Mouse (Mus musculus): ENCODE results near the gene Dpp7.

Gene Dpp7

DNA sequence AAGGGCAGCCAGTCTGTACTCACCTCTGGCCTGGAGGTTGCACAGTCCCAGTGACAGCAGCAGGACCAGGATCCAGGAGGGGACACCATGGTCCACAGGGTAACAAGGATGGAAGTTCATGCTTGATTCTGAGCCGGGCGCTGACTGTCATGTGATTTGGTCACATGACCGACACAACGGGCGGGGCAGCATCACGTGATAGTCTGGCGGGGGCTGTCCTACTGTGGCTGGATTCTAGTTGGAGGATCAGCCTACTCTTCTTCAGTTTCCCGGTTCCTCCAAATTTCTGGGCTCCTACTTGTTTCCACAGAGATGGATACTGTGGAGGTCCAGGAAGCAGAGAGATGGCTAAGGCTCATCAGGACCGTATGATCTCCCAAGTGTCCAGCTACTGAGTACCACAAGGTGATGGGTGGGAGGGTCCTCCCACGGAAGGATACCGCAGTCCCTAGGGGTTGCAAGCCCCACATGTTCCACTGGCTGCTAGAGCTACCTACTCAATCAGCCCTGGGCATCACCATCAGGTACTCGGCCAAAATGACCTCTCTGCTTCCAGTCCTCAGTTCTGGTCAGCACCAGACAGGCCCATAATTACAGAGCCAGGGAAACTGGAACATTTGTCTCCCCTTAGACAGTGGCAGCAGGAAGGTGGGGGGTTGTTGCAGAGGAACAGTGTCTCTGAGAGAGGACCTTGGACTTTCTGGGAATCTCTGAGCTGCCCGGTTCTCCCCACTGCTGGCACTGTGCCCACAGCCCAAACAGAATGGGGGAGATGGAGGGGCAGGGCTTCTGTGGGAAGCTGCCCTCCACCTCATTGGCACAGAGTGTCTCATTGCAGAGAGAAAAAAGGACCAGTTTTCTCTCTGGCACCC is at the start of gene Dpp7:
Gene Dpp7 (minus strand): TSS at position 152 of the 872 bp plus-strand sequence.
- DNase-seq = peak; percentile 85

DNA sequence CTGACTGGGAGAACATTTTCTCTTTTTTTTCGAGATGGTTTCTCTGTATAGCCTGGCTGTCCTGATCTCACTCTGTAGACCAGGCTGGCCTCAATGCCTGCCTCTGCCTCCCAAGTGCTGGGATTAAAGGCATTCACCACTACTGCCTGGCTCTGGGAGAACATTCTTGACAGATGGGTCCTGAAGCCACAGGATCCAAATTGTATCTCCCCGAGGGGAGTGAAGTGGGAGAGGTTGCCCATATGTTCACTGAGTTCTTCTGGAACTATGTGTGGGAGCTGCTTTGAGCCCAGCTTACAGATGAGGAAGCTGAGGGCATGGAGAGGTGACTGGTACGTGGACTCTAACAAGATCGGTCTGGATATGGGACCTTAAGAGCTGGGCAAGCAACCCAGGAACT is 47.8 kb upstream of the Dpp7 start:
- no peak for DNase-seq

DNA sequence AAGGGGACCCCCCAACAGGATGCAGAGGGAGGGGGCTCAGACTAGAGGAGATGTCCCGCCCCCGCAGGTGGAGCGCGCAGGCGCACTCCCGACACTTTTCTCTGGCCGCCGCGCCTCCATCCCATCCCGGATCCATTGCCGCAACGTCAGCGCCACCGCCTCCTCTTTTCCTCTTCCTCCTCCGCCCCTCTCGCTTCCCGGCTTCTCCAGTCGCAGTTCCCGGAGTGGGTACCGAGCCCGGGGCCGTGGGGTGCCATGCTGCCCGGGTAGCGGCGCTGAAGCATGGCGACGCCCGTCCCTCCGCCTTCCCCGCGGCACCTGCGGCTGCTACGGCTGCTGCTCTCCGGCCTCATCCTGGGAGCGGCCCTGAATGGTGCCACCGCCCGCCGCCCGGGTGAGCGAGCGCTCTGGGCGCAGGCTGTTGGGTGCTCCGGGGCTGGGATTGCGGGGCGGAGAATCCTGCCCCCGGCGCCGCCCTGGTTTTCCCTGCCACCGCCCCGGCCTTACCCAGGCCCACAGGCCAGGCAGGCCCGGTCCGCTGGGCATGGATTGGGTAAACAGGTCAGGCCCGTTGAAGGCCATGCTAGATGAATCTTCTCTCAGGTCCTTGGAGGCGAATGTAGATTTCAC is 46.9 kb upstream of the Dpp7 start:
- peak; percentile 59 for DNase-seq

DNA sequence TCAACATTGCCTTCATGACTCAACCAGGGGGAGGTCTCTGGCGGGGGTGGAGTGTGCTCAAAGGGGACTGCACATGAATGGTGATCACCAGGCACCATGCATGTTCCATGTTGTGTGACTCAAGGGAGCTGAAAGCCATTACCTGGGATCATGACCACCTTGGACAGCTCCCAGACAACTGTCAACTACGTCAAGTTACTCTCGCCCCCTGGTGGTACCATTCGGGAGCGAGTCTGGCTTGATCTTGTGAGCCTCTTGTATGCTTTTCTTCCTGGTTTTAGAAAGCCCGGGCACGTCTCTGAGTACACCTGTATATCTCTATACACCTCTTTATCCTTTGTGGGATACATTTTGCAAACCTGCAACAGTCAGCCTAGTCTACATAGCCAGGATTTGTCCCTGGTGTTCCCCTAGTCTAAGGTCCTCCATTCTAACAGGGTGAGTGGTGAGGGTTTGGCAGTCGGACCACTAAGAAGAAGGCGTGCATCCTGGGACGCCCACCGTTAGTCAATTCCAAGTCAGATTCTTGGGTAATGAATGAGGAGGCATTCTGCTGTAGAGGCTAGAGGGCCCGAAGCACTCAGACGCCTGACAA is 46.3 kb upstream of the Dpp7 start:
- peak; percentile 77 for DNase-seq

DNA sequence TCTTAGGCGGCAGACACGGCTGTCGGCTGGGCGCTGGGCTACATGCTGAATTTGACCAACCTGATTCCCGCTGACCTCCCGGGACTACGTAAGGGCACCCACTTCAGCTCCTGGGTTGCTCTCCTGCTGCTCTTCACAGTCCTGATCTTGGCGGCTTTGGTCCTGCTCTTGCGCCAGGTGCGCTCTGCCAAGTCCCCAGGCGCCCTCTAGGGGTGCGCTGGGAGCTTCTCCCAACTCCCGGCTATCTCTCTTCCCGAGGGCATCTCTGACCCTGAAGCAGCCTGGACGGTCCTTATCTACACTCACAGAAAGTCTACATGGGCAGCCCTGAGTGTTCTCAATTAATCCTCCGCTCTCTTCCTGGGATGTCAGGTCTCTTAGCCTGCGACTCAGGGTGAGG is 44.6 kb upstream of the Dpp7 start:
- peak; percentile 47 for DNase-seq

DNA sequence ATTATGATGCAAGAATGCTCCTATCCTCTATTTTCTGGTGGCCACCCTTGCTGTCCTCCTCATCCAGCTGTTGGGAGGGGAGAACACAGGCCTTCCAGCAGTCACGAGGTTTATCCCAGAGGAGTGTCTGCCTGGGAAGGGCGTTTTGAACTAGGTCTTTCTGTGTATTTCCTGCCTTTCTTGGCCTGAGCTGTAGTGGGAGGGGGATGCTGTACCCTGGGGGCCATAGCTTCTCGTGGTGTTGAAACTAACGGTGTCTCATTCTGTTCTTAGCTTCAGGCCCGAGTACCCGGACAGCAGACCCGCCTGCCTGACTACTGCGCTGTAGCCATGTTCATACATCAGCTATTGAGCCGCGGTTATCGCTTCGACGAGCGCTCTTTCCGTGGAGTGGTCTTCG is 44.1 kb upstream of the Dpp7 start:
- no peak for DNase-seq

DNA sequence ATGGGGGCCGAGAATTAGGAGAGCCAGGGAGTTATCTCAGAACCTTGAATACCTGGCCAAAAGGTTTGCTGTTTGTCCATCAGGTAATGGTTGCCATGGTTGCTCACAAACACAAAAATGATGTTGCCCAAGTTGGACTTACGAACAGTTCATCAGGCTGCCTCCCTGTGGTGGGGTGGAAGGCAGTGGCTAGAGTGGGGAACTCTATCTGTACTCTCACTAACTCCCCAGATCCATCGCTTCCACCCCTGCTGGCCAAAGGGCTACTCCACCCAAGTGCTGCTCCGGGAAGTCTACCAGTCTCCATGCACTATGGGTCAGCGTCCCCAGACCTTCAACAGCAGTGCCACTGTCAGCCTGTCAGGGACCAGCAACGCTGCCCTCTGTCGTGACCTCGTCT is 42.9 kb upstream of the Dpp7 start, which contains the start of gene Npdc1:
Gene Npdc1 (plus strand): TSS at position 301 of the 400 bp plus-strand sequence.
- DNase-seq = no peak

DNA sequence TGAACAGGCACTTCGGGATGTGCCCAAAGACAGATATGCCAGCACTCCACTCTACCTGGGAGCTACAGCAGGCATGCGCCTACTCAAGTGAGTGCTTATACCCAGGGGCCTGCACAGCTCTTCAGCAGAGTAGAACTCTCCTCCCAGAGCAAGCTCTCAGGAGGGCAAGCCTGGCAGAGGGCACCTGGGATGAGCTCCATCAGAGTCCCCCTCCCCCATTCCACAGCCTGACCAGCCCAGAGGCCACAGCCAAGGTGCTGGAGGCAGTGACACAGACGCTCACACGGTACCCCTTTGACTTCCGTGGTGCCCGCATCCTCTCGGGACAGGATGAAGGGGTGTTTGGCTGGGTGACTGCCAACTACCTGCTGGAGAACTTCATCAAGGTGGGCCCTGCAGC is 41.9 kb upstream of the Dpp7 start:
- DNase-seq = no peak

DNA sequence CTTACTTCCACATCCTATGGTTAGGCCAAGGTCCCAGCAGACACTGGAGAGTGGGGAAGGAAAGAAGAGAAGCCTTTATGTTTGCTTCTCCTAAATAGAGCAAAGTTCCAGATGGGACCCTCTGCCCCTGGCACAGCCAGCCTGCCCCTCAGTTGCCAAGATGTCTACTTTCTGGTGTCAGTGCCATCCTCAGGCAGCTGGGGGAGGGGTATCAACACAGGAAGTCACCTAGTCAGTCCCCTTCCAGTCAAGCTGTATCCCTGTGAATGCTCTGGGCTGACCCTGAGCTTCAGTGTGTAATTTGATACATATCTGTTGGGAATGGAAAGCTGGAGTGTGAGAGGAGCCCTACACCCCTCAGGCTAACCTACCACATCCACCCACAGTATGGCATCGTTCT is 40.9 kb upstream of the Dpp7 start:
- no peak for DNase-seq

DNA sequence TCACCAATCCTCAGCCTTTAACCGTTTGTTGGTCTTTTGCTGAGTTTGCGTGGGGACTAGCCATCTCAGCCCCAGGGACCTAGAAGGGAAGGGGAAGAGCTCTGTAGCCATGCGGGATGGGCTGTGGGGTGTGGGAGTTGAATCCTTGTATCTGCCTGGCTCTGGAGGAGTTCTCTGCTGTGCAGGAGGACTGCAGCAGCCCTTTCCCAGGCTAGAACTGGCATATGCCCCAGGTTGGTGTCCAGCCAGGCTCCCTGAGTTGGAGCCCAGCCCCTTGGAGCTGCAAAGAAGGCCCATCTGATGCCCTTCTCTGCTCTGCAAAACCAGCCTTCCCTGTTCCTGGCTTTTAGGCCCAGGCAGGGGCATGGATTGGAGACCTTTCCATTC is 40.4 kb upstream of the Dpp7 start:
- no peak for DNase-seq

DNA sequence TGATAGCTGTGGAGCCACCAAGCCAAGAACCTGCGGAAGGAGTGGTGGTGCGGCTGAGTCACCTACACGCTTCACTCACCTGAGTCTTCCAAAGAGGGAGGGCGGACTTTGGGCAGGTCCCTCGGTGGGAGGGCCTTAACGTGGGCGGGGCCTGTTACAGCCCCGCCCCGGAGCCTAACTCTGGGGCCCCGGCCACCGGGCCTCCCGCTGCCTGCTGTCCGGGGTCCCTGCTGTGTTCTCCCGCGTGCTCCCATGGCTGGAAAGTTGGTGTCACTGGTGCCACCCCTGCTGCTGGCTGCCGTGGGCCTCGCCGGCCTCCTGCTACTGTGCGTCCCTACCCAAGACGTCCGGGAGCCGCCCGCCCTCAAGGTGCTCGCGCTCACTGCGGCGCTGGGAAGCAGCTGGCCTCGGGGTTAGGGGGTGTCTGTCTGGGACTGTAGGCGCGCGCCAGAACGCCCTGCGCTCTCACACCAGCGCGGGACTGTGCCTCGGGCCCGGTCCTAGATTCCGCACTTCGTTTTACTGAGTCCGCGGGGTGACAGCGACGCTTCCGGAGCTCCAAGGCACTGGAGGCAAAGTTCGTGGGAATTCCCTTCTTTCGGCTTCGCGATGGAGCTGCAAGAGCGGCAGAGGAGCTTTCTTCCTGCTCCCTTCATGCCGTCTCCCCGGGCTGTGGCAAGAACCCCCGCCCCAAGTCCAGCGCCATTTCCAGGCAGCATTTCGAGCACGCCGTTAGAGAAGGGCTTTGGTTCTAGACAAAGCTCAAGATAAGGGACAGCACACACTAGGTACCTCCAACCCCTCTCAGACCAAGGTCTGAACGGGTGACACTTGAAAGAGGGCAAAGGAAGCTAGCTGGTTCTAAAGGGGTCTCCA is 39.8 kb upstream of the Dpp7 start, which contains the start of gene Entpd2:
Gene Entpd2 (plus strand): TSS at position 154 of the 876 bp plus-strand sequence.
- DNase-seq = peak; percentile 64

DNA sequence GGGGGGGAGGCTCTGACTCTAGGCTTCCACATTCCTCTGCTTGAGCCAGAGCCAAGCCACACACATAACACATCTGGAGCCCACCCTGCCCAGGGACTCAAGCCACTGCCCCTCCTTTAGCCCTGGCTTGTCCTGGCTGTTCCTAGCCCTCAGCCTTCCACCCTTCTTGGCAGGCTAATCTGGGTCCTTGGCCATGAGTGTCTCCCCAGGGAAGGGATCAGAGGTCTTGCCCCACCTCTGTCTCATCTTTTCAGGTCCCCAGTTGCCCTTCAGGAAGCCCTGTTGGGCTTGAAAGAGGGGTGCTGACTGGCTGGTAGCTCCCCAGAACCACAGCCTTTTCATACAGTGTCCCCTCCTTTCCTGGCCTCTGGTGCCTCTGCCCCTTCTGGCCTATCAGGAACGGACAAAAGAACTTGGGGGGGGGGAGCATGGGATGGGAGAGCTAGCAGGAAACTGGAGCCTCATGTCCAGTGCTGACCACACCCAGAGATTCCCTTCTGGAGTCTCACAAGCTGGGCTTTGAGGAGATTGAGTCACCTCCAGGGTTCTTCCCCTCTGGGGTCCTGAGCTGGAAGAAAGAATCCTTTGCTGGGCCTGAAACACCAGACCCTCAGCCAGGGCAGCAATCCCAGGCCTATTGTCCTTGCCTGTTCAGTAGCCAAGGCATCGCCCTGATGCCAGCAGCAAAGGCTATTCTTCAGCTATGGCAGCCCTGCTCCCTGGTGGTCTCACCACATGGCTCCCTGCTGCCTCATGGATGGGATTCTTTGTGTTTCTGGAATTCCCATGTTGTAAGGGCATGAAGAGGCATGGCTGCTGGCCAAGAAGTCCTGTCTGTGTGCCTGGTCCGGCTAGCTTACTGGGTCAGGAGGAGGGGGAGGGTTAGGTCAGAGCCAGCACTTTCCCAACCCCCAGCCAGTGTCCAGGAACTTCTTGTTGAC is 38.4 kb upstream of the Dpp7 start:
- DNase-seq = peak; percentile 29

DNA sequence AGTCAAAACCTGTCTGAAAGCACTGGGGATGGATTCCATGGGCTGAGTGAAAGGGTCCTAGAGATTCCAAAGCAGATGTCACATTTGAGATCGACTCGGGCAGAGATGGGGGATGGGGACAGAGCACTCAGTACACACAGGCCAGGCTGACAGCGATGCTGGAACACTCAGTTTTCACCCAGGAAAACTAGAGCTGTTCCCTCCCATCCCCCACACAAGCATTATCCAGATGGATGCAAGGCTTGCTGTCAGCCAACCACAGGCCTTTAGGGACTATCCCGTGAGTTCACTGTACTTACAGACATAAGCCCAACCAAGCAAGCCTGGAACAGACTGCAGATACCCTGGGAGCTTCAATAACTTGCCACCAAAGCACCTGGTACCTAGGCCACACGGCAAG is 35.1 kb upstream of the Dpp7 start:
- no peak for DNase-seq

DNA sequence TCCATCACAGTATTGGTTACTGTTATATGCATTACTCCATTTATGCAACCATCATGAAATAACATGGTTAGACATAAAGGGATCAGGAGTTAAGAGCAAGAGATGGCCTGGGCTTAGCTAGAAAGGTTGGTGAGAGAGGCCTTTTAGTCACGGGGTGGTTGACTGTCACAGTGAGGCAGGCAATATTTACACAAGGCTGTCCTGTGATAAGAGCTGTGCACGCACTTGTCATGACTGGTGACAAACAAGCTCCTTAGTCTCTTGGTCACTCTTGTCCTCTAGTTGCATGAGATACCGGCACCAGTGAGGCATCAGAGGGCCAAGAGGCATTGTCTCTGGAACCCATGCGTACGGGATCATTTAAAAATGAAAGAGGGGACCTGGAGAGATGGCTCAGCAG is 28.3 kb upstream of the Dpp7 start:
- DNase-seq = no peak

DNA sequence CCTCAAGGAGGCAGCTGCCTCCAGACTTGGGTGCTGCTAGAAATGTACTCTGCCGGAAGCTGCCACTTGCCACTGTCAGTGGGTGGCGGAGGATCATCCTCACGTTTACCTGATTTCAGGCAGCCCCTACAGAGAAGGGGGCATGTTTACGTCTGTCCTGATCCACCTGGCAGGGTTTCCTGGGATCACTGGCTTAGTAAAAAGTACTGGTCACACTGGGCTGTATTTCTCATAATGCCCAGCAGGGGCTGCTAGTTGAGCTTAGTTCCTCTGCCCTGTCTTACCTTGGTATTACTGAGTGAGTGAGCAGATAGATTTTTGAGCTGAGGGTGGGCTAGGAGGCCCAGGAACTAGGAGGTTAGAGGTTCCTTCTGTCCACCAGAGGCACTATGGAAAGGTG is 20.4 kb upstream of the Dpp7 start:
- peak; percentile 37 for DNase-seq

DNA sequence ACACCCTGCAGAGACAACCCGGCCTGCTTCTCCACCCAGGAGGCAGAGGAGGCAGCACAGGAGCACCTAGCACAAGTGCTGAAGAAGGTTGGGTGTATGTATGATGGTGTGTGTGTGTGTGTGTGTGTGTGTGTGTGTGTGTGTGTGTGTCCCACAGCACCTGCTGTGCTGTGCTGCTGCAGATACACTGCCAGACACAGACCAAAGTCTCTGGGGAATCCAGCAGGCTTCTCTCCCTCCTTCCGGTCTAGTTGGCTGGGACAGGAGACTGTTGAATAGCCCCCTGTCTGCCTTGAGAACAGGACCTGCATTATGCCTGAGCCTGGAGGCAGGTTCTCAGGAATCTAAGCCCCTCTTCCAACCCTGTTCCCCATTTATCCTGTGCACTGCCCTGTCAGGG is 17.3 kb upstream of the Dpp7 start:
- no peak for DNase-seq

DNA sequence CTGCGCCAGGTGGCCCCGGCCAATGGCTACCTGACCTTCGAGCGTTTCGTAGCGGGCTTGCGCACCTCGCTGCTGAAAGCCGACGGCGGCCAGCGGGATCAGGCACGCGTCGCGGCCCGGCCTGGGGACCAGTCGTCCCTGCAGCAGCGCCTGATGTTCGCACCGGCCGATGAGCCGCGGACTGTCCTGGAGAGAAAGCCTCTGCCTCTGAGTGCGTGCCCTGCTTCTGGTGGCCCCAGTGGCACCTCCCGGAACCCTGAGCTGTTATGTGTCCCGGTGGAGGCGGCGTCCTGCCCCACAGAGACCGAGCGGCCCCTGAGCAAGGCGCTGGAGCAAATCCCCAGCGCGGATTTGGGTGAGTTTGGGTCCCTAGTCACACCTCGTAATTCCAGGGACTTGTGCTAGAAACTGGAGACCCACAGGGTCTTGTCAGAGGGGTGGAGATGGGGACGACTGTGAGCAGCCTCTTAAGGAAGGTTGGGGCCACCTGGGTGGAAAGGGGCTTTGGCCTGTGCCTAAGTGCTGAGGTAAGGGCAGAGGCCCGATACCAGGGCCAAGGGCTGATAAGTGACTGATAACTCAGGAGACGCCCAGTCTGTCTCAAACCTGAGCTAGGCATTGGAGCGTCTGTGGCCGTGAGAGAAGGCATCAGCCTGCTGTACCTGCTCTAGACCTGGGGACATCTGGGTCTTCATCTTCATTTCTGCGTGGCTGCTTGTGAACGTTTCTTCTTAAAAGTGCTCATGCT is 16.7 kb upstream of the Dpp7 start:
- no peak for DNase-seq

DNA sequence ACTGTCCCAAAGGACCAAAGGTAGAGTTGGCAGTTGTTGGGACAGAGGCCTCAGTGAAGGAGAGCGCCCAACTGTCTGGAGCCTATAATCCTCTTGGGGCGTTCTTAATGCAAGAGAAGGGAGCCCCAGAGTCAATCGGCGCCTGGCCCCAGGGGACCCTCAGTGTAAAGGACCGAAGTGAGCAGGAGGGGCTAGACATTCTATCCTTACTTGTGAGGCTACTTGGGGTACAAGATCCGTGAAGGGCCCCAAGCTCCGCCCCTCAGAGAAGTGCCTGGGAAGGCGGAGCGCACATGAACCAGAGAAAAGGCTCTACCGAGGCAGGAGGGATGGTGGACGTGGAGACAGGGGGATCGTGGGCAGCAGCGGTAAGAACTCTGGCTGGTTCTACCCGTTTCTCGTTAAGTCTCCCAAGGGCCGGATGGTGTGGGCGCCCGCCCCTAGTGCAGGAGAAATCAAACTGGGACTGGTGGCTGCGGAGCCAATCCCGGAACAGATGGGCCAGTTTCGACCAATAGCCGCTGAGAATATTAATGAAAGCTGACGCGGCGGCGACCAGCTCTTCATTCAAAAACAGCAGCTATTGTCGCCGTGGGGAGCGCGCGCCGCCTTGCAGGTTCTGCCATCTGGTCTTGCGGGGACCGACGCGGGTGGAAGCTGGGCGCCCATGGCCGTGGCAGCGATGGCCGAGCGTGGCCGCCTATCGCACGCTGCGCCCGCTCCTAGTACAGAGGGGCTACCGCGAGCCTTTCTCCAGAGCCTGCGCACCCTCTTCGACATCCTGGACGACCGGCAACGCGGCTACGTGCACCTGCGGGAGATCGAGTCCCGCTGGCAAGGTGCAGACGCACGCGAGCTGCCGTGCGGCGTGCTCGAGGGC is 15.8 kb upstream of the Dpp7 start, which contains the start of gene Sapcd2:
Gene Sapcd2 (plus strand): TSS at position 558 of the 880 bp plus-strand sequence.
- DNase-seq = peak; percentile 86

DNA sequence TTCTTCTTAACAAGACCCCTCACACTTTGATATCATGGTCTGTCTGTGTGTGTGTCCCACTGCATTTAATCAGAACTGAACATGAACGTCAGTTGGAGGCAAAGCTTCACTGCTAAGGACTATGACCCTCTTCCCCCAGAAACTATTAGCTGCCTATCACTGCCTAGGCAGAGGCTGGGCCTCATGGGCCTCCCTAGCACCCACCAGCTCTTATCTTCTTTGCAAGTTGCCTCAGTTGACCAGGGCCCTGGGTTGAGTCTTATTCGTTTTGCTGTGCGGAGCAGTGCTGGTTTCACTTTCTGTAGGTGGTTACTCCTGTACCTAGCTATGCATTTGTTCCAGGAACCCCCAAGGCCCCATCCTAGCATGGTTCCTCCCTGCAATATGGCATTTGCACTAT is 13.8 kb upstream of the Dpp7 start:
- DNase-seq = no peak
